Mouse (Mus musculus) forebrain, postnatal 0 days (tissue): ENCODE results near the gene Tox4. TPM values are rescaled to one million over a fixed set of nuclear protein-coding genes. Genes with fewer than 3 reads are reported as not detected.
A peak's percentile ranks its signal among the peaks of the same experiment; 100 is the strongest.
"Not testable (repeated sequence)": the region's sequence is repeated elsewhere in the genome, so short reads cannot be mapped to it uniquely, and the experiment has no call there.

Source experiments
- ATAC-seq: fragments of 200-750 bp; cut with Nextera tagmentation; 2 replicates; pipeline ENCODE4 v1.8.0; 2017; ENCODE audit warnings: mild to moderate bottlenecking, moderate library complexity
- DNase-seq: peaks from one replicate; pipeline ENCODE4 v3.0.0-alpha.2; 2015
- H3K27ac ChIP-seq: fragments of 300-500 bp; sonication (generic); 2 replicates; pipeline ENCODE4 v1.5.1; 2014; ENCODE audit warnings: low read depth, mild to moderate bottlenecking, antibody characterized with exemption, low read length, moderate library complexity, mixed read lengths
- H3K27me3 ChIP-seq: fragments of 300-500 bp; sonication (generic); 2 replicates; pipeline ENCODE4 v1.6.1; 2014; ENCODE audit warnings: mild to moderate bottlenecking, low read length, mixed read lengths; ENCODE audit not compliant: insufficient read depth
- H3K36me3 ChIP-seq: fragments of 300-500 bp; sonication (generic); 2 replicates; pipeline ENCODE4 v1.6.1; 2014; ENCODE audit warnings: mild to moderate bottlenecking, moderate library complexity; ENCODE audit not compliant: insufficient read depth
- H3K4me1 ChIP-seq: fragments of 300-500 bp; sonication (generic); 2 replicates; pipeline ENCODE4 v1.6.1; 2014; ENCODE audit warnings: antibody characterized with exemption; ENCODE audit not compliant: insufficient read depth
- H3K4me2 ChIP-seq: fragments of 300-500 bp; sonication (generic); 2 replicates; pipeline ENCODE4 v1.6.1; 2014; ENCODE audit warnings: low read depth, mild to moderate bottlenecking, moderate library complexity
- H3K4me3 ChIP-seq: fragments of 300-500 bp; sonication (generic); 2 replicates; pipeline ENCODE4 v1.5.1; 2014; ENCODE audit warnings: low read depth, low read length, mixed read lengths
- H3K9ac ChIP-seq: fragments of 300-500 bp; sonication (generic); 2 replicates; pipeline ENCODE4 v1.6.1; 2014; ENCODE audit warnings: mild to moderate bottlenecking
- H3K9me3 ChIP-seq: fragments of 300-500 bp; sonication (generic); 2 replicates; pipeline ENCODE4 v1.6.1; 2016; ENCODE audit warnings: low read length
- CTCF ChIP-seq: sonication (generic); IDR thresholded peaks from 2 replicates; pipeline ENCODE4 v1.5.1; 2016; ENCODE audit warnings: antibody characterized with exemption, control low read depth, low read depth
- WGBS: fragments of 180-500 bp; shearing (Covaris S2); extraction: QIAGEN DNeasy Blood & Tissue Kit; methylation state at CpG from one replicate; pipeline ENCODE4 v1.1.7; 2014; 5-methylcytosine and 5-hydroxymethylcytosine counted together
- polyA plus RNA-seq: library from polyadenylated mRNA; unstranded; fragments of >200 nt; fragmentation: Nextera tagmentation; extraction: Ambion mirVana; gene quantifications from 2 replicates; pipeline ENCODE4 v1.2.1, GENCODE M21; 2015
- total RNA-seq: library from RNA; depleted of rRNA; stranded (reverse); fragments of >200 nt; gene quantifications from 2 replicates; pipeline ENCODE4 v1.2.3, GENCODE M21; 2014

Gene Tox4
- total and polyA plus RNA-seq, 2 experiments from 2014 or later, result 48.7 to 56.6 TPM

- WGBS, result 90% methylated on average over 3 of the region's 3 CpGs
- no peak overlapping the region for H3K27ac ChIP-seq
- no peak overlapping the region for H3K4me2 ChIP-seq
- ATAC-seq, result no peak
- no peak overlapping the region for H3K4me3 ChIP-seq
- peaks cover 9% of the 10 kb centered on the region; the same call in 1 of the 2 replicates for H3K4me1 ChIP-seq
- DNase-seq, result no peak
- no peak for TF ChIP-seq CTCF
- peaks cover 34% of the 10 kb centered on the region for H3K36me3 ChIP-seq
- no peaks in the 10 kb centered on the region for H3K27me3 ChIP-seq
- H3K9ac ChIP-seq, result no peak overlapping the region
- H3K9me3 ChIP-seq, result no peaks in the 10 kb centered on the region
Observed at GRCm38 (mm10) chr14:52284191-52284590, 5.2 kb downstream of the Tox4 start.

- no peak overlapping the region for H3K4me2 ChIP-seq
- ATAC-seq, result peak; percentile 61
- peak; percentile 56 for DNase-seq
- no peak overlapping the region for H3K9ac ChIP-seq
- whole genome bisulfite sequencing, result 58% methylated on average over 6 of the region's 6 CpGs
- no peaks in the 10 kb centered on the region for H3K9me3 ChIP-seq
- H3K36me3 ChIP-seq, result peaks cover 77% of the 10 kb centered on the region
- H3K4me1 ChIP-seq, result no peaks in the 10 kb centered on the region
- H3K27me3 ChIP-seq, result no peaks in the 10 kb centered on the region
- no peak overlapping the region for H3K27ac ChIP-seq
- TF ChIP-seq CTCF, result peak; percentile 73
- no peak overlapping the region for H3K4me3 ChIP-seq
Observed at GRCm38 (mm10) chr14:52295558-52296264, 16.8 kb downstream of the Tox4 start.

- H3K4me2 ChIP-seq, result peak overlapping the region; percentile 71; the same call in 1 of the 2 replicates
- not testable (repeated sequence) for H3K4me3 ChIP-seq
Observed at GRCm38 (mm10) chr14:52303517-52303916, 24.6 kb downstream of the Tox4 start.

GRCm38 (mm10) chr14:52304644-52305271 lies 25.8 kb downstream of the Tox4 start, which contains the start of gene Mettl3:
Gene Mettl3 (minus strand): TSS chr14:52305128.
- Histone ChIP-seq H3K4me2 (peak within 1 kb of the TSS; percentile 71), H3K27me3 (no peaks in the 10 kb centered on the region), H3K27ac (peak within 1 kb of the TSS; percentile 96), H3K4me1 (0 out of 2 replicates have a peak, but pooled peaks cover 4% of the 10 kb centered on the region), H3K4me3 (peak within 1 kb of the TSS; percentile 87), H3K9me3 (no peaks in the 10 kb centered on the region), H3K9ac (peak within 1 kb of the TSS; percentile 80), H3K36me3 (peaks cover 14% of the 10 kb centered on the region)
- WGBS, result under 1% methylated on average over 46 of the region's 46 CpGs
- TF ChIP-seq CTCF, result peak; percentile 50
- DNase-seq (peak; percentile 97), ATAC-seq (peak; percentile 97)

More at GRCm38 (mm10) chr14:52303517-52303916, 24.6 kb downstream of the Tox4 start:
- H3K36me3 ChIP-seq, result peaks cover 18% of the 10 kb centered on the region
- not testable (repeated sequence) for H3K27me3 ChIP-seq, H3K27ac ChIP-seq, ATAC-seq, H3K9ac ChIP-seq, H3K9me3 ChIP-seq, H3K4me1 ChIP-seq, DNase-seq
- WGBS, result 88% methylated on average over 3 of the region's 3 CpGs

GRCm38 (mm10) chr14:52306100-52306499 lies 27.2 kb downstream of the Tox4 start:
- no peak for ATAC-seq
- no peak overlapping the region for H3K27ac ChIP-seq
- no peak for TF ChIP-seq CTCF

GRCm38 (mm10) chr14:52310343-52310742 lies 31.4 kb downstream of the Tox4 start:
- not testable (repeated sequence) for H3K4me2 ChIP-seq, H3K27me3 ChIP-seq, H3K9me3 ChIP-seq, H3K9ac ChIP-seq, H3K27ac ChIP-seq, DNase-seq, H3K4me3 ChIP-seq, ATAC-seq
- Histone ChIP-seq H3K4me1 (peaks cover 11% of the 10 kb centered on the region), H3K36me3 (peaks cover 27% of the 10 kb centered on the region)
- TF ChIP-seq CTCF, result peak; percentile 26; the same call in 1 of the 2 replicates
- WGBS, result 95% methylated on average over 5 of the region's 6 CpGs

More at GRCm38 (mm10) chr14:52306100-52306499, 27.2 kb downstream of the Tox4 start:
- no peak overlapping the region for H3K9ac ChIP-seq
- no peaks in the 10 kb centered on the region for H3K27me3 ChIP-seq
- H3K36me3 ChIP-seq, result peaks cover 9% of the 10 kb centered on the region; the same call in 1 of the 2 replicates
- WGBS, result 100% methylated on average over 2 of the region's 2 CpGs
- no peak for DNase-seq
- H3K4me2 ChIP-seq, result no peak overlapping the region
- no peaks in the 10 kb centered on the region for H3K9me3 ChIP-seq
- H3K4me3 ChIP-seq, result no peak overlapping the region
- peaks cover 6% of the 10 kb centered on the region; the same call in 1 of the 2 replicates for H3K4me1 ChIP-seq

GRCm38 (mm10) chr14:52310906-52311305 lies 32.0 kb downstream of the Tox4 start:
- DNase-seq, result peak; percentile 66
- WGBS, result 53% methylated on average over 2 of the region's 2 CpGs
- ATAC-seq, result peak; percentile 28; the same call in 1 of the 2 replicates
- TF ChIP-seq CTCF, result no peak
- H3K4me1 ChIP-seq, result peaks cover 11% of the 10 kb centered on the region
- H3K4me2 ChIP-seq, result peak overlapping the region; percentile 11; the same call in 1 of the 2 replicates
- H3K27ac ChIP-seq, result no peak overlapping the region
- H3K9ac ChIP-seq, result no peak overlapping the region
- no peaks in the 10 kb centered on the region for H3K9me3 ChIP-seq
- H3K36me3 ChIP-seq, result peaks cover 27% of the 10 kb centered on the region
- no peaks in the 10 kb centered on the region for H3K27me3 ChIP-seq
- no peak overlapping the region for H3K4me3 ChIP-seq
